Mouse (Mus musculus): ENCODE measurements around the gene Naa10.

DNA sequence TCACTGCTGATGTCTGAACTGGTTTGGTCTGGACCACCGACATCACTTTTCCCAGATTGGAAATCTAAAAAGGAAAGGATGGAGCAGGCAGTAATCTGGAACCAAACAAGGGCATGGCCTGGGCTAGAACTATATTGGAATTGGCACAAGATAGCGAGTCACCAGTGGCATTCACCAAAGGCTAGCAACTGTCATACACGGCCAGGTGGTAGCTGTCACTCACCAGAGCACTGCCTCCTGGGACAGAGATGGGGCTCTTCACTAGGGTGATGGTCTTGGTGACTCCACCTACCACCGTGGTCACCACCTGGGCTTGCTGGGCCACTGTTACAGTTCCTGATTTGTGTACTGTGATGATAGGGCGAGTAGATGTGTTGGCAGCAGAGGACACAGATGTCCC lies 30.9 kb upstream of the Naa10 start:
- TF ChIP-seq POLR2A (IDR thresholded peaks at IDR 0.05; ENCODE audit: borderline replicate concordance, extremely low read depth, low read depth, low read length) (no peak), CTCF (IDR thresholded peaks at IDR 0.05; ENCODE audit: insufficient read depth, low read length) (no peak)

All from lung, adult 2 months (tissue).